Mouse (Mus musculus) liver, adult 2 months (tissue): ENCODE results near the gene Galnt12. TPM values are rescaled to one million over a fixed set of nuclear protein-coding genes. Genes with fewer than 3 reads are reported as not detected.

ENCODE experiments used
- DNase-seq: peaks from one replicate; pipeline ENCODE4 v3.0.0-alpha.2; 2011; ENCODE audit warnings: low read depth, low spot score; ENCODE audit errors: extremely low read depth
- H3K27ac ChIP-seq: fragments of 200-500 bp; replicated peaks from 2 replicates; pipeline ENCODE4 v1.5.1; 2012; ENCODE audit warnings: low read depth, mild to moderate bottlenecking, control low read depth, inconsistent platforms, low read length; ENCODE audit not compliant: insufficient read depth
- H3K27me3 ChIP-seq: fragments of 200-500 bp; 2 replicates; pipeline ENCODE4 v1.6.1; 2012; ENCODE audit warnings: mild to moderate bottlenecking, moderate library complexity, low read length, inconsistent platforms; ENCODE audit not compliant: control insufficient read depth, insufficient read depth
- H3K36me3 ChIP-seq: fragments of 200-500 bp; 2 replicates; pipeline ENCODE4 v1.6.1; 2012; ENCODE audit warnings: low read length, inconsistent platforms; ENCODE audit not compliant: control insufficient read depth, insufficient read depth
- H3K4me1 ChIP-seq: fragments of 200-500 bp; 2 replicates; pipeline ENCODE4 v1.6.1; 2011; ENCODE audit warnings: low read length; ENCODE audit not compliant: control insufficient read depth, insufficient read depth
- H3K4me3 ChIP-seq: fragments of 200-500 bp; 2 replicates; pipeline ENCODE4 v1.5.1; 2011; ENCODE audit warnings: low read depth, mild to moderate bottlenecking, control low read depth, low read length, moderate library complexity; ENCODE audit not compliant: insufficient read depth
- H3K79me2 ChIP-seq: fragments of 200-500 bp; 2 replicates; pipeline ENCODE4 v1.6.1; 2012; ENCODE audit warnings: inconsistent platforms, mild to moderate bottlenecking, low read length, moderate library complexity; ENCODE audit not compliant: control insufficient read depth, insufficient read depth
- H3K9ac ChIP-seq: fragments of 200-500 bp; 2 replicates; pipeline ENCODE4 v1.6.1; 2012; ENCODE audit warnings: low read depth, mild to moderate bottlenecking, control low read depth, inconsistent platforms, low read length
- CTCF ChIP-seq: fragments of 200-500 bp; IDR thresholded peaks from 2 replicates; pipeline ENCODE4 v1.5.1; 2011; ENCODE audit warnings: low read depth, low read length, control low read depth
- POLR2A ChIP-seq: fragments of 200-500 bp; IDR thresholded peaks from 2 replicates; pipeline ENCODE4 v1.6.1; 2011; ENCODE audit warnings: low read length, control low read depth; ENCODE audit not compliant: insufficient read depth; ENCODE audit errors: extremely low read depth
- WGBS: fragments of 180-500 bp; shearing (Covaris S2); methylation state at CpG from one replicate; pipeline ENCODE4 v1.1.7; 2018; 5-methylcytosine and 5-hydroxymethylcytosine counted together
- polyA plus RNA-seq: library from polyadenylated mRNA; depleted of rRNA; stranded (reverse); fragments of >200 nt; gene quantifications from 2 replicates; pipeline ENCODE4 v1.2.3, GENCODE M21; 2012
- total RNA-seq: library from RNA; depleted of rRNA; stranded (reverse); fragments of >200 nt; gene quantifications from 2 replicates; pipeline ENCODE4 v1.2.3, GENCODE M21; 2014

Galnt12 gene
- total and polyA plus RNA-seq, 2 experiments = 0.18 to 0.22 TPM

GRCm38 (mm10) chr4:47057510-47058325, 34.0 kb upstream of the Galnt12 start:
- H3K4me3 ChIP-seq = peak overlapping the region; percentile 73
- H3K36me3 ChIP-seq = no peaks in the 10 kb centered on the region
- DNase-seq = no peak
- H3K27ac ChIP-seq = no peak overlapping the region
- H3K79me2 ChIP-seq = no peaks in the 10 kb centered on the region
- TF ChIP-seq CTCF (no peak), POLR2A (no peak)
- no peaks in the 10 kb centered on the region for H3K4me1 ChIP-seq
- peak overlapping the region; percentile 68 for H3K9ac ChIP-seq
- WGBS = 32% methylated on average over 25 of the region's 25 CpGs
- H3K27me3 ChIP-seq = no peaks in the 10 kb centered on the region; the same call in 1 of the 2 replicates

GRCm38 (mm10) chr4:47060900-47061299, 30.8 kb upstream of the Galnt12 start:
- no peak for DNase-seq
- Histone ChIP-seq H3K27ac (no peak overlapping the region), H3K79me2 (no peaks in the 10 kb centered on the region), H3K27me3 (no peaks in the 10 kb centered on the region; the same call in 1 of the 2 replicates), H3K4me3 (no peak overlapping the region), H3K4me1 (peaks cover 2% of the 10 kb centered on the region), H3K9ac (no peak overlapping the region), H3K36me3 (no peaks in the 10 kb centered on the region)
- TF ChIP-seq CTCF (no peak), POLR2A (no peak)
- 22% methylated on average over 1 of the region's 1 CpGs for WGBS

- no peaks in the 10 kb centered on the region for H3K27me3 ChIP-seq
- no peak for TF ChIP-seq POLR2A
- no peak for TF ChIP-seq CTCF
- H3K4me1 ChIP-seq = no peaks in the 10 kb centered on the region
- 27% methylated on average over 2 of the region's 2 CpGs for WGBS
- no peaks in the 10 kb centered on the region for H3K79me2 ChIP-seq
- H3K9ac ChIP-seq = no peak overlapping the region
- no peak for DNase-seq
- H3K27ac ChIP-seq = no peak overlapping the region
- H3K4me3 ChIP-seq = no peak overlapping the region
- no peaks in the 10 kb centered on the region for H3K36me3 ChIP-seq
These were observed 16.7 kb upstream of the Galnt12 start for GRCm38 (mm10) chr4:47075054-47075453.

- no peak overlapping the region for H3K9ac ChIP-seq
- no peak overlapping the region for H3K27ac ChIP-seq
- no peak for DNase-seq
- H3K36me3 ChIP-seq = no peaks in the 10 kb centered on the region
- no peaks in the 10 kb centered on the region for H3K27me3 ChIP-seq
- TF ChIP-seq CTCF (no peak), POLR2A (no peak)
- no peaks in the 10 kb centered on the region for H3K79me2 ChIP-seq
- 86% methylated on average over 17 of the region's 17 CpGs for WGBS
- no peaks in the 10 kb centered on the region for H3K4me1 ChIP-seq
- H3K4me3 ChIP-seq = no peak overlapping the region
These were observed 11.6 kb upstream of the Galnt12 start for GRCm38 (mm10) chr4:47079997-47080646.

- no peaks in the 10 kb centered on the region for H3K4me1 ChIP-seq
- H3K4me3 ChIP-seq = no peak overlapping the region
- H3K9ac ChIP-seq = no peak overlapping the region
- H3K79me2 ChIP-seq = no peaks in the 10 kb centered on the region
- no peaks in the 10 kb centered on the region for H3K36me3 ChIP-seq
- H3K27me3 ChIP-seq = no peaks in the 10 kb centered on the region
- H3K27ac ChIP-seq = no peak overlapping the region
- no peak for DNase-seq
- 88% methylated on average over 4 of the region's 4 CpGs for WGBS
- TF ChIP-seq CTCF (no peak), POLR2A (no peak)
These were observed 11.1 kb upstream of the Galnt12 start for GRCm38 (mm10) chr4:47080647-47081010.

GRCm38 (mm10) chr4:47083824-47084223, 7.9 kb upstream of the Galnt12 start:
- H3K4me1 ChIP-seq = no peaks in the 10 kb centered on the region
- no peak overlapping the region for H3K4me3 ChIP-seq
- no peak overlapping the region for H3K27ac ChIP-seq
- TF ChIP-seq POLR2A (no peak), CTCF (no peak)
- DNase-seq = no peak
- no peaks in the 10 kb centered on the region for H3K27me3 ChIP-seq
- WGBS = 87% methylated on average over 7 of the region's 7 CpGs
- no peaks in the 10 kb centered on the region for H3K79me2 ChIP-seq
- H3K9ac ChIP-seq = no peak overlapping the region
- H3K36me3 ChIP-seq = no peaks in the 10 kb centered on the region
